Mouse (Mus musculus): ENCODE results near the gene Gm11007.
"Not testable (repeated sequence)": the region's sequence is repeated elsewhere in the genome, so short reads cannot be mapped to it uniquely, and the experiment has no call there.

The Gm11007 gene

DNA sequence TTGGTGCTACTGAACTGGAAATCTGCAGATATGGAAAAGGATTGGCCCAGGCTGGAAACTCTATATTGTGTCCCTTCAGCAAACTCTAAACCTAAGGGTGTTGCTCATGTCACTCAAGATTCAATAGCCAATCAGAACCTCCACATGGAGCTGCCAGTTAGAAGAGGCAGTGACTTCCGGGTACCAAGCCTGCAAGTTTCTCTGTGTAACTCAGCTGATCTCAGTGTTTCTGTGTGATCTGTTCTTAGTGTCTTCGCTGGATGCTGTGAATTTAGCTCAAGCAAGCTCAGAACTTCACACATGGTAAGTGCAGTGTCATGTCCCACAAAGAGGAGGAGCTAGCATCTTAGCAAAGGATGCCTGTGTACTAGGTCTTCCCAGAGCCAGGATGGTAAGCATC lies at the start of gene Gm11007:
Gene Gm11007 (plus strand): TSS at position 301 of the 400 bp plus-strand sequence.
- not testable (repeated sequence) for DNase-seq

All from right cerebral cortex, postnatal 14 days (tissue).